Mouse (Mus musculus) cerebellum, adult 11-12 months (tissue): Measurements from ENCODE around the gene Txk.

Source experiments
- DNase-seq: peaks from one replicate; pipeline ENCODE4 v3.0.0; 2022

Gene Txk

DNA sequence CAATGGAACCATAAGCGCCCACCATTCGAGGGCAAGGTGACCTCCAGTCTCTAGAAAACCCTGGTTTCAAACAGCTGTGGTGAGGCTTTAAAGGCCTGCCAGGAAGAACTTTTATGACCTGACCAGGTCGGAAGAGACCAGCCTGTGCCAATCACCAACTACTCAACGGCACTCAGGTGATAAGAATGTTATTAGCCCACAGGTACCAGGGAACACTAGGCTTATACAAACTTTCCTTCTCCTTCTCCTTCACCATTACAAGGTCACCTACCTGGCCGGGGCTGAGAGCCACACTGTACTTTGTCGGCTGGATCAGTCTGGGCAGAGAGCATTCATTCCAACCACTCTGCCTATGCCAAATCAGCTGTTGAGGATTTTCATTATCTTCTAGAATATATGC is 71.1 kb downstream of the Txk start:
- DNase-seq: no peak

DNA sequence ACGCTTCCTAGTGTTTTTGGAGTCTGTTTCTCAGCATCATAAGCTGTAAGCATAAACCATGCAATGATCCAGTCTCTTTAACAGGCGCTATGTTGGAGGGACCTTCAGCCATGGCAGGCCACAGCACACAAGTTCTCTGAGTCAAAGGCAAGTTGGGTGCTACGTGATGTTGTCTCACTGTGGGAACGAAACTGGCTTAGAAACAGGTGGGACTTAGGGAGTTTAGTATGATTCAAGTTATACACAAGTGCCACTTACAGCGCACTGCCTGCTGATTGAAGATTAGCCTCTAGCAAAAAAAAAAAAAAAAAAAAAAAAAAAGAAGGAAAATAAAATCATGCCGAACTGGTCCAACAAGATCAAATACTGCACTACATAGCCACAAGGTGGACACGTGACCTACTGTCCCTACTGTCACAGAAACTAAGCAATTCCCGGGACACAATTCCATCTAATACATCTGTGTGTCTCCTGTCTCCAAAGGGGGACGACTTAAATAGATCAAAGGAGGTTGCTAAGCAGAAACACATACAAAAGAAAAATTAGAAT is 77.5 kb downstream of the Txk start:
- no peak for DNase-seq

- DNase-seq: no peak
Measured at GRCm38 (mm10) chr5:72671017-72671699, 81.4 kb downstream of the Txk start.

- DNase-seq: no peak
Measured at GRCm38 (mm10) chr5:72668351-72668750, 84.2 kb downstream of the Txk start.

DNA sequence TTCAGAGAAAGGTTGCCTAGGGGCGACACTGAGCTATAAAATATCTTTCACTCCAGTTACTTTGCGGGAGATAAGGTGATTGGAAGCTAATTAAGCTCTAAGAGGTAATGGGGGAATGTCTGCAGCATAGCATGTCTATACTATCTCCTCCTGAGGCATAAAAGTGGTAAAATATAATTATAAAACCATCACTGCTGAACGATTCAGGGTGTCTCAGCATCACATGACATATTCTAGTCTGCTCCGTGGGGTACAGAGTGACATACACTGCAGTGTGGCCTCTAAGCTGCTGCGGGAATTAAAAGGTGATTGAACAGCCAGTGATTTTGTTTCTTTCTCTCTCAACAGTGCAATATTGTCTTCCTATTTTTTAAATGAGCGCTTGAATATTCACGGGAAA is 86.1 kb downstream of the Txk start:
- DNase-seq: no peak

GRCm38 (mm10) chr5:72665281-72665680 is 87.3 kb downstream of the Txk start:
- DNase-seq: no peak

- DNase-seq: no peak
Measured at GRCm38 (mm10) chr5:72664854-72665253, 87.7 kb downstream of the Txk start.

- no peak for DNase-seq
Measured at GRCm38 (mm10) chr5:72664126-72664525, 88.5 kb downstream of the Txk start.

GRCm38 (mm10) chr5:72661051-72661781 is 91.4 kb downstream of the Txk start:
- DNase-seq: no peak

DNA sequence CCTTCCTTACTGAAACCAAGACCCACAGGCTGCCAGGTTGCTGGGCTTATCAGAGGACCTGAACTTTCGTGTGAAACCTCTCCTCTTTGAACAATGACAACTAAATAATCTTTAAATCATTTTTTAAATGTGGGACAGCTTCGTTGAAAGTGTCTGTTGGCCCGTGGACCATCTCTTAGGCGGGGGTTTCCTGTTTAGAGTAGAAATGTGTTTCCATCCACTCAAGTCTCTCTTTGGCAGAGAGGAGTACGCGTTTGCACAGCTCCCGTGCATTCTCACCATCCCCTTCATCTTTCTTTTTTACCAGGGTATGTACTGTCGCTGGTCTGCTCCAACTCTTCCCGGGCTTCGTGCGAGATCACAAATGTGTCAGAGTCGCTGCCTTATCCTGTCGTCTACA is 94.2 kb downstream of the Txk start:
- no peak for DNase-seq

GRCm38 (mm10) chr5:72656270-72656791 is 96.2 kb downstream of the Txk start:
- DNase-seq: no peak

DNA sequence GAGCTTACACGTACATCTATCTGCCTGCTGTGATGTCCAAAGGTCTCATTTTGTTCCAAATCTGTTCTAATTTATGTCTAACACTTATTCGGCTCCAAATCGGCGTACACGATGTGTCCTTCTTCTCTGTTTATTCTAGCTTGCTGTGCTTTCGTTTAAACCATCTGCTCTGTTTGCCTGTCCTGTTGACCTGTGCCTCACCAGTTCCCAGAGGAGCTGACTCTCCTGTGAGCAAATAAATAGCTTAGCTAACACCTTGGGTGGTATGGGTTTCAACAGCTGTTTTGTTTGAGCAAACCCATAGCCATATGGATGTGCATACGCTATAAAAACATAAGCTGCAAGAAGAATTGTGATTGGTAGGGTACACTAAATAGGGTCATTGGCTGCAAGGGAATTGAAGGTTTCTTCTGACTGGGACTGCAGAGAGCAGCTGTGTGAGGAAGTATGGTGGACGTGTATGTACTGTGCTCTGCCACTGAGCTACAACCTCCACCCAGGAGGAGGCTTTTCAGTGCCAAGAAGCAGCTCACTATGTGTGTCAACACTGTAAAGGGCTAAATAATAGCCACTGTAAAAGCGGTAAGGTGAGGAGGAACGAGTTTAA is 99.4 kb downstream of the Txk start:
- DNase-seq: no peak

DNA sequence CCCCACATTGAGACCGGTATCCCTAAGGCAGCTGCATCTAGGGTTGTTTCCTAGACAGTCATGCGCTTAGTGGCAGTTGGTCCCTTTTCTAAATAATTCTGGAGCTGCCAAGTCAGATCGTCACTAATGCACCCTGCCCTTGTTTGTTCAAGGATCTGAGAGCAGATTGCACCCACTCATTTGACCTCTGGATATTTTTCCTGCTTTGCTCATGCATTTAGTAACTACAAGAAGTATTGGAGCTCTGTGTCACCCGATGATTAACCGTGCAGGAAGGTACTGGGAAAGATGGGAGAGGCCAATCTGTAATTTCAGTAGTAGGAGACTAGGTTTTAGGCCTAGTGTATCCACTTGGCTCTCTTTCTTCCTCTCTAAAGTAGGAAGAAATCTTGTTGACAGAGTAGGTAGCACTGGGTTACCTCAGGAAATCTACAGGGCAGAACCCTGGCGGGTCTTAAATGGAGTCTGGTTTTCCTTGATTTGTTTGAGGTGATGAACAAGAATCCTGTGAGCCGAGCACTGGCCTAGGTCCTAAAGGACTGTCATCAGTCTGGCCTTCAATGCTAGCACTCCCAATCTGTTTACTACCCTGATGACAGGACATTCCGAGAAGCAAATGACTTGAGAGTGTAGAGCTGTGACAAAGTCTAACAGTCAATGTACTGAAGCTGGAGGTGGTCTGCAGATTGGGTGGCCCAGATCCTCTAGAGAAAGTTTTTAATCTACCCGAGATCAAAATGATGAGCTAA is 103.4 kb downstream of the Txk start:
- no peak for DNase-seq

- no peak for DNase-seq
Measured at GRCm38 (mm10) chr5:72647958-72648595, 104.5 kb downstream of the Txk start.

- no peak for DNase-seq
Measured at GRCm38 (mm10) chr5:72647418-72647907, 105.1 kb downstream of the Txk start, which contains the start of gene Nipal1. TSS of gene Nipal1 (plus strand) at chr5:72647795.

DNA sequence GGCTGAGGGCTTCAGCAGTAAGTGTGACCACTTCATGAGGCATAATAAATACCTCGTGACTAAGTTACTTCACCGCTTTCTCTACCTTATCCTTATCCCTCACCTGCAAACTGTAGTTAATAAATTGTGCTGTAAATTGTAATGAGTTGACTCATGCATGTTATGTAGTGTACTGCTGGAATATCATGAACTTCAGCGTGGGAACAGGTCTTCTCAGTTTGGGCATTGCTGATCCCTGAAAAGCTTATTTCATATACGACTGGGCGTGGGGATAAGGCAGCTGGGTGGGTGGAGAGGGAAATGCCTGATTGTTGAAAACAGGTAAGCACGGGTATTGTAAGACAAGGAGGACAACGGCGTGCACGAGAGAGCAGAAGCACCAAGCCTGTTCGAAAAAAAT is 105.6 kb downstream of the Txk start:
- DNase-seq: no peak

DNA sequence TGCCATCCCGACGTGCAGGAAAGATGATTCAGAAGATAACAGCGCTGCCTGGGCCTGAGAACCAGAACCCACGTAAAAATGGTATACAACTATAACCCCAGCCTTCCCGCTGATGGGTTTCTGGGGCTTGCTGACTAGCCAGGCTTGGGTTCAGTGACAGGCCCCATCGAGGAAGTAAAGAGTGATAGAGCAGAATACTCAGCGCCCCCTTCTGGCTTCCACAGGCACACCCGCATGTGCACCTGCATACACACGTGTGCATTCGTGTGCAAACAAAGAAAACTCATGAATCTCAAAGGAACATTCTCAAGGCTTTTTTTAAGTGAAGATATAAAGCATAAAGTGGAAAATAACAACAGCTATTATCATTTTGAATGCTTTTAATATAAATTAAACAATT is 106.4 kb downstream of the Txk start:
- no peak for DNase-seq
